Mouse (Mus musculus) layer of hippocampus, adult 11-12 months (tissue): ENCODE measurements around the gene Kctd11.
"Not testable (repeated sequence)": the region's sequence is repeated elsewhere in the genome, so short reads cannot be mapped to it uniquely, and the experiment has no call there.

Experiments used
- DNase-seq: peaks from one replicate; pipeline ENCODE4 v3.0.0; 2022; ENCODE audit warnings: low spot score

Gene Kctd11

DNA sequence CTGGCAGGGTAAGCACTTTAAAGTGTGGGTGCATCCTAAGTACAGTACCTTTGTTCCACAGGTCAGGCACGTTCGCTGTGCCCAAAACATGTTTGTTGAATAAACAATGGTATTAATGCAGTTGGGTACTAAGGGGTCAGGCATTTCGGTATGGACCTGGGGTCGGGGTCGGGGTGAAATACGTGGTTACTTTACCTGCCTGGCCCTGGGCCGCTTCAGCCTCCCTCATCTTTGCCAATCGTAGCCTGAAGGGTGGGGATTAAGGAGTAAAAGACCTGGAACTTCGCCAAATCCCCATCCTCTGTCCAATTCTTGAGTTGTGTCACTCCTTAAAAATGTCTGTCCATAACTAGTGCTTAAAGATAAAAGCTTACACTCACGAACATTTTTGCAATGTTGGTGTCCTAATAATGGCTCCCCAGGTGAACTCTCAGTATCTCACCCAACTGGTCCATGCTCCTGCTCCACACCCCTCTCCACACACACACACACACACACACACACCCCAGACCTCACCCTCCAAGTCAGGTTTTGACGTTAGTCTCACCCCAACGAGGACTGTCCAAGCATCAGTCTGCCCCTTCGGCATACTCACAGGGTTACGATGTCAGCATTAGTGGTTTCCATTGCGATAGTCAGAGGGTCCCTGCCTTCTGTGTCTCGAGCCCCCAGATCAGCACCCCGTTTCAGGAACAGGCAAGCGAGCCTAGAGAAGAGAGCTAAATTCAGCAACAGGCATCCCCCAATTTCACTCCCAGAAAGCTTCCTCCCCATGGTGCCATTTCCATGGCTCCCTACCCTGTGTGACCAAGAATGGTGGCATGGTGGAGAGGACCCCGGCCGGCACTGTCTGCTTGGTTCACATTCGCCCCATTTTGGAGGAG lies 823 bp upstream of the Kctd11 start:
- no peak for DNase-seq

DNA sequence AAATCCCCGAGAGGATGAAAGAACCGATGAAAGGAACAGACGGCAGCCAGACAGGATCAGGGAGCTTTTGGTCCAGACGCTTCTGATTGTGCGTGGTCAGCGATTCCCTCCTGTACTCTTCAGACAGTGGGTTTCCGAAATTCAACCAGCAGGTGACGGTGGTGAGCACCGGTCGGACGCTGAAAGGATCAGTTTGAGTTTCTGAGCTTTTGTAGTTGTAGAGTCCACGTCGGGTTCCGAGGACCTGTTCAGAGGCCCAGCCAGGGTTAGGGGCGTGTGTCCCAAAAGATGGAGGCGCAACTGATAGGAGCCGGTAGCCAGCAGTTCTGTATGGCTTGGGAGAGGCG lies 727 bp downstream of the Kctd11 start:
- DNase-seq = peak; percentile 46

DNA sequence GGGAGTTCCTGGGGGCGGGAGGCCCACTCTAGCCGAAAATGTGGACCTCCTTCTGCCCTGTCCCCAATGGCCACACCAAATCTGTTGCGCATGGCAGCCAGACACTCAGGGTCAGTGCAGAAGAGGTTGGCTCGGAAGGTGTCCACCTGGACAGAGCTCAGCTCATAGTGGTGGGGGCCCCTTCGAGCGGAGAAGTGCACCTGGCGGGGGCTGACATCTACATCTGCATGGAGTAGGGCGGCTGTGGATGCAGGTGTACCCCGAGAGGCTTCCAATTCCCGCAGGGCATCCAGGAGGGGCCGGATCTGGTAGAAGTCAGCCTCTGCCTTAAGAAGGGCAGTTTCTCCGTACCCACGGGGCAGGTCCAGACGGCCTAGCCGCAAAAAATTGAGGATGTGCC lies 1.5 kb downstream of the Kctd11 start:
- no peak for DNase-seq

DNA sequence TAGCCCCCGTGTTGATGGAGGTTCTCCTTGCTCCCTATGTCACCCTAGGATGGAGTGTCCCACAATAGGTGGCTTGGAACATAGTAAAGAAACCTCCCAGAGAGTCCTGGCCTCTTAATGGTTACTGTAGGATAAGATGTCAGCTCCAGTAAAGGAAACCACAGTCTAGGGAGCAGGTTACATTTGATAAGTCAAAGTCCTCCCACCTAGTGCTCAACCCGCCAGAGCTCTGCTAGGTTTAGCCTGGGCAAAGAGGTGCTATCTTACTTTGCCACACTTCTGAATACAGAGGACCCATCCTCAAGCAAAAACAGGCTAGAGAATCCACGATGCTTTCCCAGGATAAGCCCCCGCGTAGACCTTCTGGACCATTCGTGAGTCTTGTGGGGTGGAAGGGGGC lies 2.3 kb downstream of the Kctd11 start:
- DNase-seq = no peak

DNA sequence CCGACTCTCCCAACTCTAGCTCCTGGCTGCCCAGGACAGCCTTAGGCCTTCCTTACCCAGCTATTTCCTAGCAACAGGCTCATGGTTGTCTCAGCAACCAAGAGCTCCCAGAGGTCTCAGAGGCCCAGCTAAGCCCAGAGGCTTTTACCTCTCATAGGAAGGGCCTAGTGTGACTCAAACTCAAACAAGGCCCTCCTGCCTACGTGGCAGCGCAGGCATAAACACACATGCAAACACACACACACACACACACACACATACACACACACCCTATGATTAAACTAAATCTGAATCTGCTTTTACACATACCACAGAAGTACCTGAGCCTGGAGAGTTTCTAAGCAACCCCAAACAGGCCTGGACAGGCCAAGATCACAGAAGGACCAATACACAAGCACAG lies 2.8 kb downstream of the Kctd11 start:
- no peak for DNase-seq

DNA sequence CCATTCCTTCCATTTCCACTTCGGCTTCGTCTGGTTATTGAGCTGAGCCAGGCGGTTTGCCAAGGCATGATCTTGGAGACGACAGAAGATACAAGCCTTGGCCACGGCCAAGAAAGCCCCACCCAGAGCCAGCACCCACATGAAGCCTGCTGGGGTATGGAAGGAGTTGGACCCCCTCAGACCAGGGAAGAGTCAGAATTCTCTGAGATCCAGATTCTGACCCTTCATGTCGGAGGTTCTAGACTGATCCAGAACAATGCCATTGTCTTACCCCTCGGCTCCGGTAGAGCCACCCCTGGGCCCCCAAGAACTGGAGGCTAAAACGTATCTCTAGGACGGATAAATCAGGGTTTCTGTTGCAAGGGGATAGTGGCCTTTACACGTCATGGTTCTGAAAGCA lies 3.3 kb downstream of the Kctd11 start, which contains the start of gene Tmem95:
Gene Tmem95 (minus strand): TSS at position 141 of the 400 bp plus-strand sequence.
- no peak for DNase-seq

DNA sequence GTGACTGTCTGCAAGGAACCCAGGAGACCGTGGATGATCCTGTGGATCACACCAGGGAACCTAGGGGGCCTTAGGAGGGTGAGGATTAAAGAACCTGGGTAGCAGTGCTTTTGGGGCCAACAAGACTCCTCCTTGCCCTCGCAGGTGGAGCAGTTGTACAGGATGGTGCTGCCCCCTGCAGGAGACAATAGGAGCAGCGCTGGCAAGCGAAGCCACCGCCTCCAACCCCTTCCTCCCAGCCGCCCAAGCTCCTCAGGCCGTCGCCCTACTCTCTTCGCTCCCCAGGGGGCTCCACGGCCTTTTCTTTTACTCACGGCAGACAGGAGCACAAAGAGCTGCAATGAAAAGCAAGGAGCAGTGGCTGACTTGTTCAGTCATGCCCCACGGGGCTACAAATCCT lies 4.3 kb downstream of the Kctd11 start:
- peak; percentile 84 for DNase-seq

DNA sequence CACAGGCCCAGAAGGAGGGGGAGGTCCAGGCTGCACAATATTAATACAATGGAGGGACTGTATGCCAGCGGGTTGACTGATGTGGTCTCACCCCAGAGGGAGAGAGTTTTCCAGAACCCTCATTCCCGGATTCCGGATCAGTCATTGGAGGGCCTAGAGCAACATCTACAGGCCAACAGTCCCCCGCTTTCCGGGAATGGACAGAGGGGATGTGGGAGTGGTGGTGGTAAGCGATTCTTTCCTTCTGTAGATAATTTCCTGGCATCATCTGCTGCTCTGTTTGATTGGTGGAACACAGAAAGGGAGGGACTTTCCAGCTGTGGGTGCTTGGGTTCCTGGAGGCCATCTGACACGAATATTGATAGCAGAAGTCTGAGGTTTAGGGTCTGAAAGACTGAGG lies 5.0 kb downstream of the Kctd11 start:
- peak; percentile 43 for DNase-seq

DNA sequence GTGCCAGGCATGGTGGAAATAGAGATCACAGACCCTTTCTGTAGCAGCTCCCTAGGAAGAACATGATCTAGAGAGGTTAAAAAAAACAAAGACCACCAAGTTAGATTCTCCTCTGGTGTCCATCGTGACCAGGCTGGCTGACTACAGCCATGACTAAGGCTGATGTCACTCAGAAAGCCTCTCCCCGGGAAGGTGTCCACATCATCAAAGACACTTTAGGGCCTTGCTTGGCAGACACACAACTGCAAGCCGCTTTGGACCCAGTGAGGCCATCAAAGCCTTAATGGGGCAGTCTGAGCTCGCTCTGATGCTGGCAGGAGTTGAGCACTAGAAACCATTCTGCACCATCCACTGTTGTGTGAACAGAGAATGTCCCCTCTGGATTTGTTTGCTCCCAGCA lies 8.8 kb downstream of the Kctd11 start:
- DNase-seq = no peak

DNA sequence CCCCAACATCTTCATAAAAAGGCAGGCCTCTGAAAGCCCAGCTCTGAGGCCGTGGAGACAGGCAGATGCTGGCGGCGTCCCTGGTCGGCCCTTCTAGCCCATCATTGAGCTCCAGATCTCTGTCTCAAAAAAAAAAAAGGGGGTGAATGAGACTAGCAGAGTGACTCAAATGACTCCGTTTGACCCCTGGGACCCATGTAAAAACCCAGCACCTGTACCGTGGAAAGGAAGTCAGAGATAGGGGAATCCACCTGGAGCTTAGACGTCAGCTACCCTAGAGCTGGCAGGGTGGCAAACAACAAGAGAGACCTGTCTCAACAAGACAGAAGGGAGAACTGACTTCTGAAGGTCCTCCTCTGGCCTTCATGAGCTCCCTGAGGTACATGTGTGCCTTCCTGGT lies 9.4 kb downstream of the Kctd11 start:
- no peak for DNase-seq

DNA sequence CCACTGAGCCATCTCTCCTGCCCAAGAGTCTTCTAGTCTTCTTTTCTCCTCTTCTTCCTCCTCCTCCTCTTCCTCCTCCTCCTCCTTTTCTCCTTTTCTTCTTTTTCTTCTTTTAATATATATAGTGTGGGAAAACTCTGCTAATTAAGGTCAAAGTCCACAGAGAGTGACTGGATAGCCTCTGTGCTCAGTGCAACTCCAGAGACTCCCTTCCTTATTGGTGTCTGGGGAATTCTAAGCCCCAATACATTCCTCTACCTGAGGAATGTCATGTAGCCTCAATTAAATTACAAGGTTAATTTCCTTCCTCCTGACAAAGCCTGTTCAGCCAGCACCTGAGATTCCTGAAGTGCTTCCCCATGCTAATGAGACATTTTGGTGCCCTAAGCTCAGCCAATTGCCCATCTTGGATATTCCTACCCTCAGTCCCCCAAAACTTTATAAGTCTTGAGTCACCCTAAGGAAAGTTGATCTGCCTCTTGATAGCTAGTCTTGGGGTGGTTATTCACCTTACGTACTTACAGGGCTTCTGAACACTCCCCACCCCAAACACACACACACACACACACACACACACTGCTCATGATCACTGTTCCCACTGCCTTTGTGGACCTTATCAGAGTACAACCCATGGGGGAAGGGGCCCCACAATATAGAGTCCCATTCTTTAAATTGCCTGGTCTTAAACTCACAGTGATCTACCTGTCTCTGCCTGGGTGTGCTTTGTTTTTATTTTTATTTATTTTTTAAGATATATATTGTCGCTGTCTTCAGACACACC lies 10.7 kb downstream of the Kctd11 start:
- no peak for DNase-seq

DNA sequence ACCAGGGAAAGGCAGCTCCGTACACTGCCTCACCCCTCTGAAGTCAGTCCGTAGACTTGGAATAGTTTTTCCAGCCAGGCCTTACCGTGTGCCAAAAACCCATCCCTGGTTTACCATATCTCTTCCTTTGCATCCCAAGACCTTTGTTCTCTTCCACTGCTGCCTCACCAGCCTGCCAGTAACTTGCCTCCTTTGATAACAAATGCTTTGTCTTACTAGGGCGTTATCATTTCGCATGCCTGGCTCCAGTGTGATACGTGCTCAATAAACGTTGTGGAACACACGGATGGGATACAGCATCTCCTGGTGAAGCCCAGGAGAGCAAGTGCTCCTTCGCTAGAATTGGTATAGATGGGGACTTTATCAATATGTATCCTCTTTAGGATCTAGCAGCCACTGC lies 13.9 kb downstream of the Kctd11 start:
- no peak for DNase-seq

DNA sequence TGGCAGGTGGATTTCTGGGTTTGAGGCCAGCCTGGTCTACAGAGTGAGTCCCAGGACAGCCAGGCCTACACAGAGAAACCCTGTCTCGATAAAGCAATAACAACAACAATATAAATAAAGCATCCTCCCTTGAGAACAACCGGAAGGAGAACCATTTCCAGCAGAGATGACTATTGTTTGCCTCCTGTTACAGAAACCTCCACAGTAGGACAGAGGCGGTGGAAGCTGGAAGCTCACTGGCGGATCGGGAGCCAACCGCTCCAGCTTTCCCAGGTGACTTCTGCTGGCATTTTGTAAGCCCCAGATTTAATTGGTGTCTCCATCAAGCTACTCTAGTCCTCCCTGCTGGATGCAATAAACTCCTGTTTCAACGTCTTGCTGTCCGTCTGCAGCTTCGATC lies 15.6 kb downstream of the Kctd11 start:
- DNase-seq = no peak

DNA sequence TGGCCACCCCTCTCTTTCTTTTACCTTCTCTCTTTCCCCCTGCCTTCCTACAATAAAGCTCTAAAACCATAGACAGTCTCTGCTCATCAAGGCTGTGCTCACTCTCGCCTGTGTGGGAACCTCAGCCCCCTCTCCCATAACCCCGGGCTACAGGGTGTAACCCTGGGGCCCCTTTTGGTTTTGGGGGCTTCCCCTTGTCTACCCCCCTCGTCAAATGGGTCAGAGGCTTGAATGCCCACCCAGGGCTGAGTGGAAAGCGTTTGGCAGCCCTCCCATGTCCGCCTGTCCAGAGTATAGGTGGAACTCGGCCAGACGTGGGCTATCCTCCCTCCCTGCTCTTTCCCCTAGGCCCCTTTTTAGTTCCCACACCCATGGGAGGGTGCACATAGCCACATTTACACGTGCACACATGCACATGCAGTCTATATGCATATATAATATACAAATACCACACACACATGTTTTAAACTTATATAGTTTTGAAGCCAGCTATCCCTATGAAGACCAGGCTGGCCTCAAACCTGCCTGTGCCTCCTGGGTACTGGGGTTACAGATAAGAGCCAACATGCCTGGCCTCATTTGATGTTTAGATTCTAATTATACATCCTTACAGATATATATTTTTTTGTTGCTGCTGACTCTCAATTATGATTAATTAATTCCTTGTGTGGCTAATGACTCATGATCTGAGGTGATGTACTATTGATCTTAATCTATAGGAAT lies 16.9 kb downstream of the Kctd11 start:
- DNase-seq = no peak

DNA sequence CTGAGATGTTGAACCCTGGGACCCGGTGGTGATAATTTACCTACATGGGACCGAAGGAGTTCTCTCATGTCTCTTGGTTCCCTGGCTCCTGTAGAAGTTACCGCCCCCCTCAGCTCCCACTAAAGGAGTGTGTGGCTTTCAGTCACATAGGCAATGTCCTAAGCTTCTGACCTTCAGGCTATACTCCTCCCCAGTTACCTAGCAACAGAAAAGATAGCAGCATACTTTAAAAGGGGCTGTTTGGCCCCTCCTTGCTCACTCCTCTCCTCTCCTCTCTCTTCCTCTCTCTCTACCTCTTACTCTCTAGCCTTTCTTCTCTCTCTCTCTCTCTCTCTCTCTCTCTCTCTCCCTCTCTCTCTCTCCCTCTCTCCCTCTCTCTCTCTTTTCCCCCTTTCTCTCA lies 17.5 kb downstream of the Kctd11 start:
- not testable (repeated sequence) for DNase-seq

DNA sequence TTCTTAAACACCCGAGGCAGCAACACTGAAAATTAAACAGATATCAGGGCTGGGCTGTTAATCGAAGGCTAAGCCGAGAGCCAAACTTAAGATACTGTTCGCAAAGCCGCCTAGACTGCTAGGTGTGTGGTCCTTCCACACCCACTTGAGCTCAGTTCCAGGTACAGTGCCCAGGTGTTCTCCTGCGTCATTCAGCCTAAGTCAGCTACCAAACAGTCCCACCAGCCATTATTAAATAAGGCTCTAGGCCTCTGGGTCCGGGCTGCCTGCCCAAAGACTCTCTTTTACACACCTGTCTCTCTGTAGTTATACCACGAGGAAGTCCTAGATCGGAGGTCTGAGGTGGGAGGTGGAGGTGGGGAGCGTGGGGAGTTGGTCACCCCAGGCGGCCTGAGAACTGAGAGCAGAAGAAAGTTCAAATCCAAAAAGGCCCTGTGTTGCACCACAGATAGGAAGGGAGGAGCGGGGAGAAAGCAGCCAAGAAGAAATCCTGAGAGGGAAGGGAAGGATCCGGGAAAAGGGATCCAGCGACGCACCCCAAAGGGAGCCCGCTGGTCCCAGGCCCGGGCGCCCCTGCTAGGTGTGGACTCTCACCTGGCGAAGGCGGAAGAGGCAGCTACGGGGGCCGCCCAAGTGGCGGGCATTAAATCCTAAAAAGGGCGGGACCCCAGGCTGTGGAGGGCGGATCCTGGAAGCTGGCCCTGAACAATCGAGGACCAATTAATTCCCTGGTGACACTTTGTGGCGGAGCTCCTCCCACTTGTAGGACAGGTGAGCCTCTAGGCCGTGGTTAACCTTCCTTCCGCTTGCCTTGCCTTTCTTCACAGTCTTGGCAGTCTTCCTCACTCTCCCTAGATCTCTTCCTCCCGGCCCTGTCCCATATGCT lies 22.9 kb downstream of the Kctd11 start, which contains the start of gene Tnk1:
Gene Tnk1 (minus strand): TSS at position 618 of the 886 bp plus-strand sequence.
- DNase-seq = no peak

DNA sequence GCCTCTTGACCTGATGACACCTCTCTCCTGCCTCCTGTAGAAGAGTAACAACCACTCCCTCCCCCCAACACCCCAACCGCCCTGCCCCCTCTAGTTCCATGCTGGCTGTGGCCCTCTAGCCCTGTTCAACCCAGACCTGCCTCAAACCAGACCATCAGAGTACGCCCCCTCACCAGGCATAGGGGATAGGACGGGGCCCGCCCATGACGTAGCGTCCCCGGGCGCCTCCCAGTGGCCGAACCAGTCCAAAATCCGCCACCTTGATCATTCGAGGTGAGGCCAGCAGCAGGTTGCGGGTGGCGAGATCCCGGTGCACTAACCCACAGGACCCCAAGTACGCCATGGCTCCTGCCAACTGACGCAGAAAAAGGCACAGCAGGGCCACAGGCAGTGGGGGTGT lies 25.9 kb downstream of the Kctd11 start:
- DNase-seq = no peak

DNA sequence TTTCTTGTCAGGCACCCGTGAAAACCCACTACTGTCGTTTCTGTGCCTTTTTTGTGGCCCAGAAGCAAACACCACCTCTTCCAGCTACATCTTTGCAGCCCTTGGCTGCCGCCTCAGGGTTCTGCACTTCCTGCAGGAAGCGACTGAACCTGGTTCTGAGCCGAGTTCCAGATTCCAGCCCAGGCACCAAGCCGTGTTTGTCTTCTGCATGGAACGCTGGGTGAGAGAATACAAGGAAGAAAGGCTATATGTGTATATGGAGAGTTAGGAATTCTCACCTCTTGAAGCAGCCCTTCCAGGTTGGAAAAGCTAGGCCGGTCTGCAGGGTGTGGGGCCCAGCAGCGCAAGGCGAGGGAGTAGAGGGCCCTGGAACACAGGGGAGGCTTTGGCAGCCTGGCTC lies 26.5 kb downstream of the Kctd11 start:
- DNase-seq = no peak

DNA sequence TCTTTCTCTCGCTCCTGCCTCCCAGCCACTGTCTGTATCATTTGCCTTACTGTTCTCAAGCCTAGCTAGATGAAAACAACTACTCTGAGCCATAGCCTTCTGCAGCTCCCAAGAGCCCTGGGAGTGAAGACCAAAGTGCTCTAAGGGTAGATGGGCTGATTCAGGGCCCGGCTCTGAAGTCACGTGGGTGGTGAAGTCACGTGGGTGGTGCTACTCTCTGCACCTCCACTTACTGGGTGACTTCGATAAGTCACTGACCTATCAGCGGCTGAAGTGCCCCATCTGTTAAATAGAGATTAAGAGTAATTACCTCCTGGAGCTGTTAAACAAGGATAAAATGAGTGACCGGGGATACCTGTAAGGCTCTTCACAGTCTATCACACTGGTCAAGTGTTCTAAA lies 27.2 kb downstream of the Kctd11 start:
- DNase-seq = no peak

DNA sequence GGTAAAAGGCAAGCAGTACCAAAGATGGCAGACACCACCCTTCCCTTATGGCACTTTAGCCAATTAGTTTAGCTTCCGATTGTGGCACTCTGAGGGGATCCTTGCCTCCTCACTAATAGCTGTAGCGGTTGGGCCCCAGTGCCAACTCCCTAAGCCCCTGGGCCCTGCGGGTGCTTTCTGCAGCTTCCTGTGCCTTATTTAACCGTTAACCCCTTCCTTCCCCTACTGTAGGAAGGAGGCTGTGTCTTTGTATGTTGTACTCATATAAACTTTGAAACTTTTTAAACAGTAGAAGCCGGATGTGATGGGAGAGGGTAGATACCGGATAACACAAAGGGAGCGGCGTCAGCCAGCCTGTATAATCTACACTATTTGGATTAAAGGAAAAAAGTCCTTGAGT lies 30.5 kb downstream of the Kctd11 start:
- no peak for DNase-seq

DNA sequence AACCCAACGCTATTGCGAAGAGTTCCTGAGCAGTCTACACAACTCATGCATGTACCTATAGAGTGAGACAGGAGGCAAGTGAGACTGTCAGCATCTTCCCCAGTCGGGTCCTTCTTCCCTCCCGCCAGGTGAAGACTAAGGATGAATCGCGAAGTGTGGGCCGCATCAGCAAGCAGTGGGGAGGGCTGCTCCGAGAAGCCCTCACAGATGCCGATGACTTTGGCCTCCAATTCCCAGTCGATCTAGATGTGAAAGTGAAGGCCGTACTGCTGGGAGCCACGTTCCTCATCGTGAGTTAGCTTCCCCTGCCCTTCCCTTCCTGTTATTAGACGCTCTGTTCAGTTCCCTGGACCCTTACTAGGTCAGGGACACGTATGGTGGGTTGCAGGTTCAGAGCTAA lies 31.3 kb downstream of the Kctd11 start:
- DNase-seq = no peak

DNA sequence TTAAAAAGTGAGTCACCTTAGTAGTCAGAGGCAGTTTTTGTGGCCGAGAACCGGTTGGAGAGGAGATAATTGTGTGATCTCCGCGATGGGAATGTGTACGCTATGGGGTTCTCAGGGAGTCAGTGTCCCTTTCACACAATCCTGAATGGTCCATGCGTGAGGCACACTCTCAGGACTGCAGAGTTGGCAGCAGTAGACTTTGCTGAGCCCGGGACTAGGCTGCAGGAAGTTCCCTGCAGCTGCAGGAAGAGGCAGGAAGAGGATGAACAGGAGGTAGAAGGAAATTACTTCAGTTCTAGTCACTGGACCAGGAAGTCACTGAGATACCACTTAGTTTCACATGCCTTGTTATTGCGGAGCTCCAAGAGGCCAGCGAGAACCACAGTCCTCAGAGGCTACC lies 32.1 kb downstream of the Kctd11 start:
- DNase-seq = no peak
